Mouse (Mus musculus): ENCODE data around the gene Zfp105. TPM values are rescaled to one million over a fixed set of nuclear protein-coding genes. Genes with fewer than 3 reads are reported as not detected.

The Zfp105 gene
- 2.6 and 2.7 TPM in 2 replicates for polyA plus RNA-seq (2015; fragmentation: Nextera tagmentation; extraction: Ambion mirVana)

GRCm38 (mm10) chr9:122922936-122923381, at the start of gene Zfp105:
Gene Zfp105 (plus strand): TSS chr9:122923072.
- DNase-seq (ENCODE audit: low spot score): no peak

- no peak for DNase-seq (ENCODE audit: low spot score)
Observed at GRCm38 (mm10) chr9:122874653-122875052, 48.2 kb upstream of the Zfp105 start.

- no peak for DNase-seq (ENCODE audit: low spot score)
Observed at GRCm38 (mm10) chr9:122875145-122875544, 47.7 kb upstream of the Zfp105 start.

- DNase-seq (ENCODE audit: low spot score): no peak
Observed at GRCm38 (mm10) chr9:122885385-122885784, 37.5 kb upstream of the Zfp105 start, which contains the start of gene Zkscan7. Gene Zkscan7 (plus strand): TSS chr9:122885685.

GRCm38 (mm10) chr9:122886372-122887179, 36.3 kb upstream of the Zfp105 start:
- DNase-seq (ENCODE audit: low spot score): peak; percentile 85

GRCm38 (mm10) chr9:122901047-122901446, 21.8 kb upstream of the Zfp105 start:
- no peak for DNase-seq (ENCODE audit: low spot score)

- DNase-seq (ENCODE audit: low spot score): no peak
Observed at GRCm38 (mm10) chr9:122902717-122903535, 19.9 kb upstream of the Zfp105 start.

GRCm38 (mm10) chr9:122922436-122922835, 436 bp upstream of the Zfp105 start:
- no peak for DNase-seq (ENCODE audit: low spot score)

- no peak for DNase-seq (ENCODE audit: low spot score)
Observed at GRCm38 (mm10) chr9:122928915-122929314, 6.0 kb downstream of the Zfp105 start.

GRCm38 (mm10) chr9:122950643-122951475, 28.0 kb downstream of the Zfp105 start, which contains the start of the genes 1110059G10Rik and Kif15:
Gene 1110059G10Rik (minus strand): TSS chr9:122951000.
Gene Kif15 (plus strand): TSS chr9:122951046.
- peak; percentile 94 for DNase-seq (ENCODE audit: low spot score)

Other genes starting within 250 kb of the Zfp105 start
- gene Topaz1, start 175.7 kb upstream of the Zfp105 start, polyA plus RNA-seq (2015; fragmentation: Nextera tagmentation; extraction: Ambion mirVana): 0.09 TPM in 1 of 2 replicates, not detected in the other
- gene Tcaim, start 117.5 kb upstream of the Zfp105 start, polyA plus RNA-seq (2015; fragmentation: Nextera tagmentation; extraction: Ambion mirVana): 6.2 and 7.4 TPM in 2 replicates
- gene Gm35549, start 79.0 kb upstream of the Zfp105 start, polyA plus RNA-seq (2015; fragmentation: Nextera tagmentation; extraction: Ambion mirVana): 0.30 TPM in 1 of 2 replicates, not detected in the other
- gene Zfp445, start 57.1 kb upstream of the Zfp105 start, polyA plus RNA-seq (2015; fragmentation: Nextera tagmentation; extraction: Ambion mirVana): 32.5 and 36.0 TPM in 2 replicates
- 1.8 and 2.9 TPM in 2 replicates for gene Zkscan7, start 37.4 kb upstream of the Zfp105 start, polyA plus RNA-seq (2015; fragmentation: Nextera tagmentation; extraction: Ambion mirVana)
- 42.4 and 47.5 TPM in 2 replicates for gene 1110059G10Rik, start 27.9 kb downstream of the Zfp105 start, polyA plus RNA-seq (2015; fragmentation: Nextera tagmentation; extraction: Ambion mirVana)
- 50.9 and 62.8 TPM in 2 replicates for gene Kif15, start 28.0 kb downstream of the Zfp105 start, polyA plus RNA-seq (2015; fragmentation: Nextera tagmentation; extraction: Ambion mirVana)
- gene Tmem42, start 98.3 kb downstream of the Zfp105 start, polyA plus RNA-seq (2015; fragmentation: Nextera tagmentation; extraction: Ambion mirVana): 21.4 and 24.5 TPM in 2 replicates
- gene Tgm4, start 111.7 kb downstream of the Zfp105 start, polyA plus RNA-seq (2015; fragmentation: Nextera tagmentation; extraction: Ambion mirVana): 0.20 and 0.23 TPM in 2 replicates
- gene Zdhhc3, start 190.1 kb downstream of the Zfp105 start, polyA plus RNA-seq (2015; fragmentation: Nextera tagmentation; extraction: Ambion mirVana): 48.6 and 49.2 TPM in 2 replicates
- 112 and 121 TPM in 2 replicates for gene Exosc7, start 190.1 kb downstream of the Zfp105 start, polyA plus RNA-seq (2015; fragmentation: Nextera tagmentation; extraction: Ambion mirVana)
- 2.8 and 4.2 TPM in 2 replicates for gene Clec3b, start 227.9 kb downstream of the Zfp105 start, polyA plus RNA-seq (2015; fragmentation: Nextera tagmentation; extraction: Ambion mirVana)